Mouse (Mus musculus) C2C12 (cell line): Measurements from ENCODE around the gene Qtrt2. TPM values are rescaled to one million over a fixed set of nuclear protein-coding genes. Genes with fewer than 3 reads are reported as not detected.

Experiments
- H3K27me3 ChIP-seq: one replicate; pipeline ENCODE4 v1.6.1; 2011; ENCODE audit not compliant: control insufficient read depth, insufficient read depth, insufficient read length
- H3K36me3 ChIP-seq: one replicate; pipeline ENCODE4 v1.6.1; 2011; ENCODE audit not compliant: control insufficient read depth, insufficient read depth
- H3K4me3 ChIP-seq: one replicate; pipeline ENCODE4 v1.5.1; 2011; ENCODE audit warnings: mild to moderate bottlenecking, control low read depth; ENCODE audit not compliant: poor library complexity, insufficient read depth, severe bottlenecking
- H3K79me2 ChIP-seq: one replicate; pipeline ENCODE4 v1.6.1; 2011; ENCODE audit not compliant: control insufficient read depth, insufficient read depth
- H3K79me3 ChIP-seq: one replicate; pipeline ENCODE4 v1.6.1; 2011; ENCODE audit warnings: low read depth, control low read depth
- H3ac ChIP-seq: one replicate; pipeline ENCODE3; 2011; ENCODE audit warnings: low read depth; ENCODE audit not compliant: control insufficient read depth, insufficient read length
- CEBPB ChIP-seq: IDR thresholded peaks from one replicate; pipeline ENCODE4 v1.6.1; 2011; ENCODE audit warnings: low read depth, mild to moderate bottlenecking, control low read depth, moderate library complexity
- CTCF ChIP-seq: IDR thresholded peaks from one replicate; pipeline ENCODE4 v1.5.1; 2011; ENCODE audit not compliant: control insufficient read depth, insufficient read depth, insufficient read length
- FOSL1 ChIP-seq: IDR thresholded peaks from one replicate; pipeline ENCODE4 v1.8.0; 2011; ENCODE audit warnings: mild to moderate bottlenecking, low read length; ENCODE audit not compliant: poor library complexity, insufficient read depth, severe bottlenecking
- MAX ChIP-seq: IDR thresholded peaks from one replicate; pipeline ENCODE4 v1.6.1; 2011; ENCODE audit warnings: mild to moderate bottlenecking, control low read depth
- MYOD1 ChIP-seq: IDR thresholded peaks from one replicate; pipeline ENCODE4 v1.6.1; 2011; ENCODE audit warnings: low read depth; ENCODE audit not compliant: control insufficient read depth, insufficient read length
- MYOG ChIP-seq: IDR thresholded peaks from one replicate; pipeline ENCODE4 v1.6.1; 2011; ENCODE audit not compliant: control insufficient read depth, insufficient read length; ENCODE audit errors: extremely low read depth
- USF1 ChIP-seq: IDR thresholded peaks from one replicate; pipeline ENCODE4 v1.6.1; 2011; ENCODE audit warnings: low read depth, mild to moderate bottlenecking, control low read depth, moderate library complexity
- polyA plus RNA-seq: library from polyadenylated mRNA; unstranded; fragments of >200 nt; fragmentation: generic; extraction: Trizol; gene quantifications from one replicate; pipeline ENCODE4 v1.2.1, GENCODE M21; 2012; ENCODE audit warnings: missing spikeins

The Qtrt2 gene
- polyA plus RNA-seq, 1 experiment: 20.4 TPM

- Histone ChIP-seq H3K79me3 (peaks cover 33% of the 10 kb centered on the region), H3K27me3 (no peaks in the 10 kb centered on the region), H3K4me3 (no peak overlapping the region), H3K79me2 (peaks cover 54% of the 10 kb centered on the region), H3K36me3 (peaks cover 56% of the 10 kb centered on the region), H3ac (no peak overlapping the region)
- TF ChIP-seq CTCF (no peak), MAX (no peak), CEBPB (no peak), MYOD1 (no peak), USF1 (no peak), FOSL1 (no peak), MYOG (no peak)
These were observed 46.8 kb downstream of the Qtrt2 start for GRCm38 (mm10) chr16:43879769-43880168.

DNA sequence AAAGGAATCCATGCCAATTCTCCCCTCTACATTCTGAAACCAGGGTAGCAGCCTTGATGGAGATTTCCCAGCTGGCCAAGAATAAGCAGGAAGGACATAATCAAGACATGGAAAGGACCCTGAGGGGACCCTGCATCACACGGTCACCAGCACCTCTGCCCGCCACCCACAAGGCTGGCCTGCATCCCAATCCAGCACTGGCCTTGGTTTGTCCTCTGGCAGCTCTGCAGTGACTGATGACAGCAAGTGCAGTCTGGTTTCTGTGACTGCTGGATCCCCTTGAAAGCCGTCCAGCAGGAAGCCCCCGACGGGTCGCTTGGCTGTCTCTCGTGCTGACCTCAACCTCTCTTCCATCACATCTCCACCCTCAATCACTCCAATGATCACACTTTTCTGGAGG, 55.2 kb downstream of the Qtrt2 start:
- peaks cover 4% of the 10 kb centered on the region for H3K79me2 ChIP-seq
- H3ac ChIP-seq: no peak overlapping the region
- no peak overlapping the region for H3K4me3 ChIP-seq
- TF ChIP-seq MYOG (no peak), FOSL1 (no peak), USF1 (no peak), MYOD1 (no peak), CTCF (no peak), CEBPB (no peak), MAX (no peak)
- no peaks in the 10 kb centered on the region for H3K79me3 ChIP-seq
- no peaks in the 10 kb centered on the region for H3K27me3 ChIP-seq
- H3K36me3 ChIP-seq: peaks cover 88% of the 10 kb centered on the region

DNA sequence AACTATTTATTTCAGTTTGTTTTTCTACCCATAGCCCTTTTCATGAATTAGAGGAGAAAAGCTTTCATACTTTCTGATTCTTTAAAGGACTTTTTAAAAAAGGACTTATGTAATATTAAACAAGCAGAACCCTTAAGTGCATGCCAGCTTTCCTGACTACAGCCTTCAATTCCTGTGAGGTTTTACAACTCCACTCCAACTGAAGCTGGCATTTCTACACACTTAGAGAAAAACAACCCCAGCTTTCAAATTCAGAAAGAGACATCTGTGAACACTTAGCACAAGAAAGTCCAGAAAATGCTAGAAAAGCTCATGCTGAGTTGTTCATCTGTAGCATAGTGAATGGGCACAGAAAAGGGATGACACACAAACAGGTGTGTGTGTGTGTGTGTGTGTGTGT, 56.8 kb downstream of the Qtrt2 start:
- Histone ChIP-seq H3K27me3 (no peaks in the 10 kb centered on the region), H3K36me3 (peaks cover 73% of the 10 kb centered on the region), H3K4me3 (no peak overlapping the region), H3K79me3 (no peaks in the 10 kb centered on the region), H3ac (no peak overlapping the region), H3K79me2 (peaks cover 4% of the 10 kb centered on the region)
- TF ChIP-seq MAX (no peak), FOSL1 (no peak), CEBPB (no peak), USF1 (no peak), CTCF (no peak), MYOD1 (no peak), MYOG (no peak)

- Histone ChIP-seq H3K4me3 (no peak overlapping the region), H3K79me3 (no peaks in the 10 kb centered on the region), H3K79me2 (no peaks in the 10 kb centered on the region), H3K36me3 (peaks cover 32% of the 10 kb centered on the region), H3K27me3 (no peaks in the 10 kb centered on the region), H3ac (no peak overlapping the region)
- no peak for TF ChIP-seq FOSL1
These were observed 66.0 kb downstream of the Qtrt2 start for GRCm38 (mm10) chr16:43860624-43861023.

GRCm38 (mm10) chr16:43858941-43859476, 67.6 kb downstream of the Qtrt2 start:
- no peak overlapping the region for H3K4me3 ChIP-seq
- H3K36me3 ChIP-seq: peaks cover 27% of the 10 kb centered on the region
- TF ChIP-seq USF1: no peak
- TF ChIP-seq CTCF: no peak
- no peak for TF ChIP-seq CEBPB
- TF ChIP-seq MYOG: no peak
- TF ChIP-seq MAX: no peak
- TF ChIP-seq FOSL1: no peak
- TF ChIP-seq MYOD1: no peak
- H3K79me2 ChIP-seq: no peaks in the 10 kb centered on the region
- H3K79me3 ChIP-seq: no peaks in the 10 kb centered on the region
- no peak overlapping the region for H3ac ChIP-seq
- no peaks in the 10 kb centered on the region for H3K27me3 ChIP-seq

DNA sequence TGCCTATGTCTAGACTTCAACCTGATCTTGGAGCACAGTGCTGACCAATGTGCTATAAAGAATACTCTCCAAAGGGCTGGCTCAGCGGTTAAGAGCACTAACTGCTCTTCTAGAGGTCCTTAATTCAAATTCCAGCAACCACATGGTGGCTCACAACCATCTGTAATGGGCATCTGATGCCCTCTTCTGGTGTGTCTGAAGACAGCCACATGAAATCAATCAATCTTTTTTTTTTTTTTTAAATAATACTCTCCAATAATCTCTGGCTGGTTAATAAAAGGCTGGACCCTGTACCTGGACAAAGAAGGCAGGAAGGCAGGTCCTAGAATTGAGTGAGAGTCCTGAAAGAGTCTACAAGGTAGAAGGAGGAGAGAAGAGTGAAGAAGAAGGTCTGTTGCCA, 76.8 kb downstream of the Qtrt2 start:
- Histone ChIP-seq H3K27me3 (no peaks in the 10 kb centered on the region), H3K79me3 (no peaks in the 10 kb centered on the region), H3K79me2 (no peaks in the 10 kb centered on the region), H3ac (no peak overlapping the region), H3K36me3 (no peaks in the 10 kb centered on the region), H3K4me3 (no peak overlapping the region)
- TF ChIP-seq MYOD1 (no peak), CEBPB (no peak), MYOG (no peak), MAX (no peak), USF1 (no peak), FOSL1 (no peak), CTCF (no peak)
